Mouse (Mus musculus) testis, adult 2 months (tissue): ENCODE measurements at regions not wholly inside any gene's neighbourhood (a gene's known extent, or its start where the extent isn't known, plus 50 kb on each side); places are given as distances from the start of the nearest gene placed in this dataset.

Experiments
- CTCF ChIP-seq: fragments of 200-500 bp; IDR thresholded peaks from 2 replicates; pipeline ENCODE4 v1.5.1; 2012; ENCODE audit warnings: low read depth, mild to moderate bottlenecking, inconsistent platforms, low read length, moderate library complexity; ENCODE audit not compliant: control insufficient read depth, insufficient read depth, insufficient replicate concordance
- POLR2A ChIP-seq: fragments of 200-500 bp; IDR thresholded peaks from 2 replicates; pipeline ENCODE4 v1.6.1; 2012; ENCODE audit warnings: low read depth, mild to moderate bottlenecking, inconsistent platforms, low read length, moderate library complexity; ENCODE audit not compliant: control insufficient read depth

DNA sequence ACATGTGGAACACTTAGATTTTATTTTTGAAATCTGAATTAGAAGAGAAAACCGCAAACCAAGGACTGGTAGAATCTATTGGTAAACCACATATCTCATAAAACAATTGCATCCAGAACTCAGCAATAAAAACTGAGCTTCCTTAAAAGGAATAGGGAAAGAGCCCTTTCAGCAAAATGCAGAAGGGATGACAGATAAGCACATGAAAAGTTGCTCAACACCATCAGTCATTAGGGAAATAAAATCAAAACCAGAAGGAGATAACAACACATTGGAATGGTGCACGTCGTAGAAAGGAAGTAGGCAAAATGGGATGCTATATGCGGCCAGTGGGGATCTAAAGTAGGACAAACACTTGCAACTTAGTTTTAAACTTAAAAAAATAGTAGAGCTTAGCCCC is 110.0 kb upstream of the Cblb start:
- TF ChIP-seq CTCF (no peak), POLR2A (no peak)
